Mouse (Mus musculus) neutrophil, adult 5-6 weeks (primary cell): Measurements from ENCODE around the gene Gabrb3. TPM values are rescaled to one million over a fixed set of nuclear protein-coding genes. Genes with fewer than 3 reads are reported as not detected.

Source experiments
- ATAC-seq: fragments of 151-379, 151-347 bp; 2 replicates; pipeline ENCODE4 v1.8.0; 2017; ENCODE audit warnings: mild to moderate bottlenecking, moderate TSS enrichment; ENCODE audit not compliant: insufficient number of reproducible peaks, poor library complexity, low FRiP score, severe bottlenecking; ENCODE audit errors: extremely low read depth
- total RNA-seq: library from RNA; stranded (forward); fragments of 200-1000 nt; gene quantifications from 2 replicates; pipeline ENCODE4 v1.2.3, GENCODE M21; 2017

Gabrb3 gene
- 1.5 TPM in 1 of 2 replicates, not detected in the other for total RNA-seq

GRCm38 (mm10) chr7:57419392-57419791 is at the start of gene Gabrb3:
Gabrb3 (plus strand) TSS chr7:57419692.
- ATAC-seq, result no peak

GRCm38 (mm10) chr7:57384112-57384511 is 35.4 kb upstream of the Gabrb3 start:
- ATAC-seq, result no peak

- no peak for ATAC-seq
Measured at GRCm38 (mm10) chr7:57386517-57387340, 32.8 kb upstream of the Gabrb3 start, which contains the start of gene Gabrg3. Gabrg3 (minus strand) TSS chr7:57387188.

- ATAC-seq, result no peak
Measured at GRCm38 (mm10) chr7:57387341-57387654, 32.2 kb upstream of the Gabrb3 start.

GRCm38 (mm10) chr7:57390046-57390445 is 29.4 kb upstream of the Gabrb3 start:
- no peak for ATAC-seq

GRCm38 (mm10) chr7:57393551-57393950 is 25.9 kb upstream of the Gabrb3 start:
- ATAC-seq, result no peak

- ATAC-seq, result no peak
Measured at GRCm38 (mm10) chr7:57411163-57411562, 8.3 kb upstream of the Gabrb3 start.

GRCm38 (mm10) chr7:57412896-57413295 is 6.6 kb upstream of the Gabrb3 start:
- no peak for ATAC-seq

- ATAC-seq, result no peak
Measured at GRCm38 (mm10) chr7:57421044-57421443, 1.6 kb downstream of the Gabrb3 start.

GRCm38 (mm10) chr7:57422675-57423074 is 3.2 kb downstream of the Gabrb3 start:
- no peak for ATAC-seq

GRCm38 (mm10) chr7:57448239-57448638 is 28.7 kb downstream of the Gabrb3 start:
- ATAC-seq, result no peak

GRCm38 (mm10) chr7:57460354-57460753 is 40.9 kb downstream of the Gabrb3 start:
- ATAC-seq, result no peak

GRCm38 (mm10) chr7:57471316-57471715 is 51.8 kb downstream of the Gabrb3 start:
- no peak for ATAC-seq

GRCm38 (mm10) chr7:57473811-57474525 is 54.5 kb downstream of the Gabrb3 start:
- no peak for ATAC-seq

GRCm38 (mm10) chr7:57482896-57483295 is 63.4 kb downstream of the Gabrb3 start:
- no peak for ATAC-seq

GRCm38 (mm10) chr7:57486907-57487306 is 67.4 kb downstream of the Gabrb3 start:
- ATAC-seq, result no peak

- no peak for ATAC-seq
Measured at GRCm38 (mm10) chr7:57491795-57492194, 72.3 kb downstream of the Gabrb3 start.

- ATAC-seq, result no peak
Measured at GRCm38 (mm10) chr7:57502809-57503208, 83.3 kb downstream of the Gabrb3 start.

- ATAC-seq, result no peak
Measured at GRCm38 (mm10) chr7:57508860-57509632, 89.6 kb downstream of the Gabrb3 start.
